Mouse (Mus musculus): ENCODE data around the gene Rnf138rt1. TPM values are rescaled to one million over a fixed set of nuclear protein-coding genes. Genes with fewer than 3 reads are reported as not detected.

Gene Rnf138rt1
- polyA plus RNA-seq, 1 experiment from 2014 or later: not detected

Other genes starting within 250 kb of the Rnf138rt1 start
- 0.11 TPM in 1 of 2 replicates, not detected in the other for gene Grpr, start 211.7 kb downstream of the Rnf138rt1 start, polyA plus RNA-seq (2015; fragmentation: Nextera tagmentation; extraction: Ambion mirVana)
- gene Ap1s2, start 147.7 kb upstream of the Rnf138rt1 start, polyA plus RNA-seq (2015; fragmentation: Nextera tagmentation; extraction: Ambion mirVana): 17.7 and 22.0 TPM in 2 replicates
- 31.3 and 32.6 TPM in 2 replicates for gene Zrsr2, start 197.3 kb upstream of the Rnf138rt1 start, polyA plus RNA-seq (2015; fragmentation: Nextera tagmentation; extraction: Ambion mirVana)

Data from heart, embryonic 13.5 days (tissue).